Mouse (Mus musculus): ENCODE results near the gene Mef2d. TPM values are rescaled to one million over a fixed set of nuclear protein-coding genes. Genes with fewer than 3 reads are reported as not detected.

Mef2d gene
- polyA plus RNA-seq, 1 experiment: 54.8 TPM

- peak; percentile 88 for DNase-seq (ENCODE audit: low read depth)
- TF ChIP-seq CTCF (IDR thresholded peaks at IDR 0.05; ENCODE audit: borderline replicate concordance, extremely low read depth, insufficient read depth, insufficient read length) (peak; percentile 80; the same call in 1 of the 2 replicates), POLR2A (IDR thresholded peaks at IDR 0.05; ENCODE audit: borderline replicate concordance, extremely low read depth, insufficient read depth, insufficient read length, poor library complexity, severe bottlenecking) (no peak)
Measured at GRCm38 (mm10) chr3:88191820-88192616, 49.8 kb downstream of the Mef2d start.

GRCm38 (mm10) chr3:88197741-88198504 is 55.8 kb downstream of the Mef2d start:
- DNase-seq (ENCODE audit: low read depth): peak; percentile 85
- TF ChIP-seq CTCF (IDR thresholded peaks at IDR 0.05; ENCODE audit: borderline replicate concordance, extremely low read depth, insufficient read depth, insufficient read length): no peak
- TF ChIP-seq POLR2A (IDR thresholded peaks at IDR 0.05; ENCODE audit: borderline replicate concordance, extremely low read depth, insufficient read depth, insufficient read length, poor library complexity, severe bottlenecking): no peak

GRCm38 (mm10) chr3:88198505-88199020 is 56.4 kb downstream of the Mef2d start:
- TF ChIP-seq CTCF (IDR thresholded peaks at IDR 0.05; ENCODE audit: borderline replicate concordance, extremely low read depth, insufficient read depth, insufficient read length) (no peak), POLR2A (IDR thresholded peaks at IDR 0.05; ENCODE audit: borderline replicate concordance, extremely low read depth, insufficient read depth, insufficient read length, poor library complexity, severe bottlenecking) (no peak)
- peak; percentile 65 for DNase-seq (ENCODE audit: low read depth)

GRCm38 (mm10) chr3:88199541-88200110 is 57.5 kb downstream of the Mef2d start:
- TF ChIP-seq POLR2A (IDR thresholded peaks at IDR 0.05; ENCODE audit: borderline replicate concordance, extremely low read depth, insufficient read depth, insufficient read length, poor library complexity, severe bottlenecking) (no peak), CTCF (IDR thresholded peaks at IDR 0.05; ENCODE audit: borderline replicate concordance, extremely low read depth, insufficient read depth, insufficient read length) (no peak)
- DNase-seq (ENCODE audit: low read depth): peak; percentile 71

GRCm38 (mm10) chr3:88200161-88200971 is 58.2 kb downstream of the Mef2d start:
- peak; percentile 68 for DNase-seq (ENCODE audit: low read depth)
- TF ChIP-seq CTCF (IDR thresholded peaks at IDR 0.05; ENCODE audit: borderline replicate concordance, extremely low read depth, insufficient read depth, insufficient read length): no peak
- no peak for TF ChIP-seq POLR2A (IDR thresholded peaks at IDR 0.05; ENCODE audit: borderline replicate concordance, extremely low read depth, insufficient read depth, insufficient read length, poor library complexity, severe bottlenecking)

- peak; percentile 49 for DNase-seq (ENCODE audit: low read depth)
- TF ChIP-seq CTCF (IDR thresholded peaks at IDR 0.05; ENCODE audit: borderline replicate concordance, extremely low read depth, insufficient read depth, insufficient read length) (no peak), POLR2A (IDR thresholded peaks at IDR 0.05; ENCODE audit: borderline replicate concordance, extremely low read depth, insufficient read depth, insufficient read length, poor library complexity, severe bottlenecking) (no peak)
Measured at GRCm38 (mm10) chr3:88200972-88201330, 58.8 kb downstream of the Mef2d start.

- no peak for TF ChIP-seq CTCF (IDR thresholded peaks at IDR 0.05; ENCODE audit: borderline replicate concordance, extremely low read depth, insufficient read depth, insufficient read length)
- DNase-seq (ENCODE audit: low read depth): peak; percentile 51
Measured at GRCm38 (mm10) chr3:88201640-88202039, 59.5 kb downstream of the Mef2d start.

GRCm38 (mm10) chr3:88202986-88203385 is 60.8 kb downstream of the Mef2d start:
- TF ChIP-seq POLR2A (IDR thresholded peaks at IDR 0.05; ENCODE audit: borderline replicate concordance, extremely low read depth, insufficient read depth, insufficient read length, poor library complexity, severe bottlenecking) (no peak), CTCF (IDR thresholded peaks at IDR 0.05; ENCODE audit: borderline replicate concordance, extremely low read depth, insufficient read depth, insufficient read length) (no peak)
- DNase-seq (ENCODE audit: low read depth): peak; percentile 51

- DNase-seq (ENCODE audit: low read depth): peak; percentile 81
- TF ChIP-seq POLR2A (IDR thresholded peaks at IDR 0.05; ENCODE audit: borderline replicate concordance, extremely low read depth, insufficient read depth, insufficient read length, poor library complexity, severe bottlenecking): no peak
- TF ChIP-seq CTCF (IDR thresholded peaks at IDR 0.05; ENCODE audit: borderline replicate concordance, extremely low read depth, insufficient read depth, insufficient read length): no peak
Measured at GRCm38 (mm10) chr3:88203456-88203855, 61.3 kb downstream of the Mef2d start.

- TF ChIP-seq CTCF (IDR thresholded peaks at IDR 0.05; ENCODE audit: borderline replicate concordance, extremely low read depth, insufficient read depth, insufficient read length) (no peak), POLR2A (IDR thresholded peaks at IDR 0.05; ENCODE audit: borderline replicate concordance, extremely low read depth, insufficient read depth, insufficient read length, poor library complexity, severe bottlenecking) (no peak)
- DNase-seq (ENCODE audit: low read depth): no peak
Measured at GRCm38 (mm10) chr3:88203999-88204700, 62.0 kb downstream of the Mef2d start.
